Mouse (Mus musculus) cerebellum, postnatal 4 days (tissue): ENCODE measurements around the gene Adk.

Source experiments
- DNase-seq, 2 experiments: peaks; one replicate each; pipeline ENCODE4 v3.0.0; 2022; ENCODE audit warnings: low spot score in 2 of 2, mixed read lengths in 1 of 2

Gene Adk

DNA sequence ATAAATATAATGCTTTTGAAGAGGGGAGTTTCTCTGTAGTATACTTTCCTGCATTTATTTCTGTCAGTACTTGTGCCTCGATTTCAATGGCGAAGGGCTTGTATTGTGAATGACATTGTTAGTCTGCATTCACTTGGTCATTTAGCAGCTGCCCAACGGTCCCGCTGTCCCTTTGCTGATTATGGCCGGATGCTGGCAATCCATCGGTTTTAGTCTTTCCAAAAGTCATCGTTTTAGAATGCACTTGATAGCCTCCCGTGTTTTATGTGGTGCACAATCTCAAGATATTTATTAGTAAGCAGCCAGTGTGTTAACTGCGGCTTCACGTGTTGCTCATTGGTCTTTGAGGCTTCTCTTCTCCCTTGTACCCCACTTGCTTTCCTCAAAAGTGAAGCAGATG lies 113.3 kb downstream of the Adk start:
- DNase-seq, result no peak

DNA sequence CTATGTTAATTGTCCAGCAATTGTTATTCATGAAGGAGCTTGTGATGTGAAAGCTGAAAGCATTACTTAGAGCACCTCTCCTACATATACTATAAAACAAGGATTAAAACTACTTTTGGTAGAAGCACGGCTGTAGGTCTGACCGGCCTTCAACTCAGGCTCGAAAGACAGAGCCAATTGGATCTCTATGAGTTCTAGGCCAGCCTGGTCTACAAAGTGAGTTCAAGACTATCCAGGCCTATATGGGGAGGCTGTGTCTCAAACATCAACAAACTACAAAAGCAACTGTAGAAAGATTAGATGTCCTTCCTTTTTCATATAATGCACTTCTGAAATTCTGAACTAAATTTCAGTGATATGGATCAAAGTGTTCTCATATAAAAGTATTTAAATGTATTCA lies 113.7 kb downstream of the Adk start:
- no peak for DNase-seq

DNA sequence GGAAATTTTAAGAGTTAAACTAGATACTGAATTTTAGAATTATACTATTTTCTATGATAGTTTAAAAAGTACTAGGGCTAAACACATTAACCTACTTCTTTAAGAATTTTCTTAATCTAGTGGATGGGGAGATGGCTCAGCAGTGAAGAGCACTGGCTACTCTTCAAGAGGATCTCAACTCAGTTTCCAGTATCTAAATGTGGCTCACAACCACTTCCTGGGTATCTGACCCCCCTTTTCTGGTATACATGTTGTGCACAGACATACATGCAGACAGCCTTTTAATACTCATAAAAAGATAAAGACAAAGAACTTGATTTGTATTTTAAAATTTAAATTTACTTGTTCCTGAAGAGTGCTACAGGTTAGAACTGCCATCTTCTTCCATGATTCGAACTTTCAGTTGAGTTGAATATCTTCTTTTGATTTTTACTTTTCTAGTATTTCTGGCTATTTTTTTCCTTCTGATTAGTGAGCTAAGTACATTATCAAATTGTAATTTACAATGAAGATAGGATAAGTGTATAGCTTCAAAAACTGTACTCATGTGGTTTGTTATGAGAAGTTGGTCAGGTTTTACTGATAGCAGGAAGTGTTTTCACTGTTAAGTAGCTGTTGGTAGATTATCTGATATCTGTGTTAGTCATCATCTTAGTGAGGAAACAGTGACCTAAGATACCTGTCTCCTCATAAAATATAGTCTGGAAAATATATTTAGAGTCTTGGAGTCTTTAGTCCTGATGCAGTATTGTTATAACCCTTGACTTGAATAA lies 121.8 kb downstream of the Adk start:
- no peak for DNase-seq

DNA sequence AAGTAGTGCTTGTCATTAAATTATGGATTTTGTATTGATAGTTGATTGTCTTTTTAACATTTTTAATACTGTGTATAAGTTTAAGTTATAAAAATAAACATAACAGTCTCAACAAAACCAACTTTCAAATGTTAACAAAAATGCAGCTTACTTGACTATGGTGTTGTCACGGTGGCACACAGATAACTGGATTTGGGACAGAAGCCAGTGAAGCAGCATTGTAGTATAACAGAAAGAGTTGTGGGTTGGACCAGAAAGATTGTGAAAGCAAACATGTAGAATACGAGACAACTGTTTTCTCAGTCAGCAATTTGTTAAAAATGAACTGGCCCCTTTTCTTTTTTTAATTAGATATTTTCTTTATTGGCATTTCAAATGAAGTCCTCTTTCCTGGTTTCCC lies 122.4 kb downstream of the Adk start:
- DNase-seq, result no peak

DNA sequence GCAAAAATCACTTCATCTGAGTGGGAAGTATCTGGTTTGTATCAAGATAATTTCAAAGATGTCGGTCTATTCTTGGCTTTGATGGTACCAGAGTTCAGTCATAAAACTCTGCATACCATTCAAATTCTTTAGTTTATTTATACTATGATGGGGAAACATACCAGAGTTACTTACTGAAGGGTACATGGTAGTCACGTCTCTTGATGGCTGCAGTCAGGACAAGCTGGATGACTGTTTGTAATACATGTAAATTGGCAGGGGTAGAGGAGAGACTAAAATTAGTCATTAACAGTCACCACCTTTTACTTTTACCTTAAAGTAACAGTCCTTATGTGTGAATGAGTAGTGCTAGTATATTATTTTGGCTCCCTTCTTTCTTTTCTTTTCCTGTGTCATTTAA lies 125.4 kb downstream of the Adk start:
- no peak for DNase-seq

DNA sequence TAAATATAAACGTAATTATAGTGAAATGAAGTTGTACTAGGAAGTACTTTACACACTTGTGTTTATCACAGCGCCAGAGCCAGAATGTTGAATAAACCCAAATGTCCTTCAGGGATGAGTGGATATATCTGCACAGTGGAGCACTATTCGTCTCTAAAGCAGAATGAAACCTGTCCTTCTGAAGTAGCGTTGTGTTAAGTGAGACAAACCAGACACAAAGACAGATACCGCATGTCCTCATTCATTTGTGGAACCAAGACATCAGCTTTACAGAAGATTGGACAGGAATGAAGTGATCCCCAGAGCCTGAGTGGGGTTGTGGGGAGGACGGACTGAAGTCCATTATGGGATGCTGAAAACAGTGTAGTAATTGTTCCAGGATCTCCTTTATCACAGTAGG lies 126.0 kb downstream of the Adk start:
- DNase-seq, result no peak

DNA sequence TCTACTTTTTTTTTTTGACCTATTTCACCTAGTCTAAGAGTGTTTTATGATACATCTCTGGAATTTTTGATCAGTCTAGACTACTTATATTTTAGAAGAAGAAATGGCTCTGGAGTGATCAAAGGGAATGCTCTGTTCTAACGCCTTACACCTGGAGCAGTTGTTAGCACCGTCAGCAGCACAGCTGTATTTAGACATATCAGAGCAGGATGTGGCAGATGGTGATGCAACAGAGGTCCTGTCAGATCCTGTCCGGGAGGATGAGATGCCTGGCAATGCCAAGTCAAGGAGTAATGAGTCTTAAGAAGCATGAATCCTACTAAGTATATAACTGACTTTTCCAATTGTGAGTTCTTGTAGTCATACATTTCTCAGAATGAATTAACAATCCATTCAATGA lies 128.7 kb downstream of the Adk start:
- no peak for DNase-seq

DNA sequence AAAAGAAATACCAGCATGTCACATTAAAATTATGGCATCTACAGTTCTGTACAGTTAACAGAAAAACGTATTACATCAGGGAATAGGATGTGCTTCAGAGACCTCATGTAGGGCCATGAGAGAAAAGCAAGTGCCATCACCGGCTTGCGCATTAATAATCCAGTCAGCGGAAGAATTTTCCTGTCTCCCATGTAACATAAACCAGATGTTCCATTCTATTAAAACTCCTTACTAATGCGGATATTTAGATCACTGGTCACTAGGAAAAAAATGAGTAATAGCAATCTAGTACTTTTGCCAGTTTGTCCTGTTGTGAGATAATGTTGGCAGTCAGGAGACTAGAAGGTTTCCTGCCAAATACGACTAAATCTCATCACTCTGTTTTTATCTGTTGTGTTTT lies 139.6 kb downstream of the Adk start:
- no peak for DNase-seq

DNA sequence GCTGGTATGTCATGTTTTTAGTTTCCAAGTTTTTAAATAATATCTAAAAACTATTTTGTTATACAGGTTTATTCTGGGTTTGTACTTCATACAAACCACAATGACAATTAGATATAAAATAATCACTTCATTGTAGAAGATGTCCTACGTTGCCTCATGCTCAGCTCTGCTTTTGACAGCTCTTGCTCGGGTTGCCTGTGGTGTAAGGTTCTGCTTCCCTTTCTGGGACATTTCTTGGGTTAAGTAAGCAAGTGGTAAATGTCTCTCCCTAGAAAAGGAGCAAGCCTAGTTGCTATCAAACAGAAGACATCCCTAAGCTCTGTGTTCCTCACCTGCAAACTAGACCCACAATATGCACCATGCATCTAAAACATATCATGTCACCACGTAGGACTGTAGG lies 140.4 kb downstream of the Adk start:
- no peak for DNase-seq

DNA sequence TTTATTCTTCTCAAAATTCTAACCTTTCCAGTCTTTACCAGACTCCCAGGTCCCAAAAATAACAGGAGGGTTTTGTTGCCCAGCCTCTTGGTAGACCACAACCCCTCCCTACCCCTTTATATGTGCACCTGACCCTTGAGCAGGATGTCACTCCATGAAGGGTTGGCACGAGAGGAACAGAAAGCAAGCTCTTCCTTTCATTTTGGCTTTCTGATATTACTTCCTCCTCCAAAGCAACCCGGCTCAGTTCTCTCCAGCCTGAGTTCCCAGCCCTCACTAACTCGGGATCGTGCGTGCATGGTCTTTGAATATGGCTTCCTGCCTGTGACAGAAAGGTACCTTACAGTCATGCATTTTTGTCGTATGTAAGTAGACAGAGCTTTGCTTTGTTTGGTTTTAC lies 142.0 kb downstream of the Adk start:
- no peak for DNase-seq

DNA sequence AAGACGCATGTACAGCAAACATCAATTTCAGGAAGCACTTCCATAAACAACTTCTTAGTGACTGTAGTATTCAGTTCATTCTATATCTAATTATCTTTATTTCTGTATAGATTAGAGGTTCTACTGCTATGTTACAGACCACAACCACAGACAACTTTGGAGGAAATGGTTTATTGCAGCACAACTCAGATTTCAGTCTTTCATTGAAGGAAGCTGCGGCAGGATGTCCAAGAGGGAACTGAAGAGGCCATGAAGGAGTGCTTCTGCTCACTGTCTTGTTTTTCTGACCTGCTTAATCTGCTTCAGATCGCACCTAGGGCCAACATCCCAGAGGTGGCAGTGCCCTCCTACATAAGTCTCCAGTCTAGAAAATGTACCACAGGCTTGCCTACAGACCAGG lies 148.5 kb downstream of the Adk start:
- DNase-seq, result no peak

DNA sequence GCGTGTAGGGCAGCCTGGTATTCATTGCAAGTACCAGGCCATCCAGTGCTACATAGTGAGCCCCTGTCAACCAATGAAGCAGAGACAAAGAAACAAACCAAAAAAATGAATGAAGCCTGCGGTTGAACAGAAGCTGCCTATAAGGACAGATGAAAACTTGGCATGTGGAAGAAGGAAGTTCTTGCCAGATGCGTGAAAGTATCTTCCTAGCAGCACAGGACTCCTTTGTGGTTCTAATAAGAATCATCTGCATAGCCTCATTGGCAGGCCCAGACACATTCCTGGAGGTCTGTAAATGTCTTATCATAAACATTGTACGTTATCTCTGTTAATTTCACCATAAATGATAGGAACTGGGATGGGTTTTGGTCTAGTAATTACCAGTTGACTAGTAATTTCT lies 154.1 kb downstream of the Adk start:
- no peak for DNase-seq

DNA sequence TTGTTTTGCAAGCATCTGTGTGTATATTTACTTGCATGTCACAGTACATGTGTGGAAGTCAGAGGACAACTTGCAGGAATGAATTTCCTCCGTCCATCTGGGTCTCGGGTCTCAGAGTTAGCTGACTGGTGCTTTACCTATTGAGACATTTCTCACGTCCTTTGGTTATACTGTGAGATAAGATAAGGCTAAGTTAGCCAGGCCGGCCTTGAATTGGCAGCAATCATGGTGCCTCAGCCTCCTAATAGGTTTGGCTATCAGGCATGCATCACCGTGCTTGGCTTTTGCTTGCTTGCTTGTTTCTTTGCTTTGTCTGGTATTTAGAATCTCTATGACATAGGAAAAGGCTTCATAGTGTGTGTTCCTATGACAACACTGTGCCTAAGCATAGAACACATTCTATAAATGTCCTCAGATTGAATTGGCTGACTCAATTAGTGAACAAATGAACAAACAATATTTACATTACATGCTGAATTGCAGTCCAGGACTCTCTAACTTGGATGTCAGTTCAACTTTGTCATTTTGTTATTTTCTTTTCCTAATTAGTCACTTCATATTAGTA lies 169.3 kb downstream of the Adk start:
- DNase-seq, result no peak

DNA sequence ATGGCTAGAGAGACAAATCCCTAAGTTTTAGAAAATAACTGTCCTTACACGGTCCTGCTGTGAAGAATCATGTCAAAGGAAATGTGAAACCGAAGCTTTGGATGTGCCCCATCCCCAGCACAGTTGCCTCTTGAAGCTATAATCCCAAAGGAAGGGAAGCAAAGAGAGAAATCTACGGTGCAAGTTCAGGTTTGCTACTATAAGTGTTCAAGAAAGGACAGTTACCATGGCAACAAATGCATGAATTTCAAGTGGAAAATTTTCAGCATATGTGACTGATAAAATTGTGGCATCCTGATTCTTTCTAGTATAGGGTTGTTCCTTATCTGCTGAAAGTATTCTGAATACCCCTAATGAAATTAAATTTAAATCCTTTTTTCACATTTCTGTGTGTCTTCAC lies 169.8 kb downstream of the Adk start:
- DNase-seq, result no peak

DNA sequence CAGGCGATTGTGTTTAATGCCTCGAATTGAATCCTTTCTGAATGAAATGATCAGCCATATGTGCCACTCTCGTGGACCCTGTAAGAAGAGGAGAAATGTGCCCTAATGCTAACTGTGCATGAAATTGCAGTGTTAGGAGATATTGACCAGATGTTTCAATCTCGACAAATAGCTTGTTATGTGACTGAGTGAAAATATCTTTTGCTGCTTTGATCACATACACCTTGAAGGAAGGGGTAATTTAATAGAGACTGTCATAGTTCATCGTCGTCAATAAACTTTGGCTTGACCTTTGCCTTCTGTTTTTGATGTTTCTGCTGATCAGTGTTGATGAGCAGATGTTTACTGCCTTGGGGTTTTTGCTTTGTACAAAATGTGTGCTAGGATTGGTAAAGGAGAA lies 171.1 kb downstream of the Adk start:
- DNase-seq, result no peak

DNA sequence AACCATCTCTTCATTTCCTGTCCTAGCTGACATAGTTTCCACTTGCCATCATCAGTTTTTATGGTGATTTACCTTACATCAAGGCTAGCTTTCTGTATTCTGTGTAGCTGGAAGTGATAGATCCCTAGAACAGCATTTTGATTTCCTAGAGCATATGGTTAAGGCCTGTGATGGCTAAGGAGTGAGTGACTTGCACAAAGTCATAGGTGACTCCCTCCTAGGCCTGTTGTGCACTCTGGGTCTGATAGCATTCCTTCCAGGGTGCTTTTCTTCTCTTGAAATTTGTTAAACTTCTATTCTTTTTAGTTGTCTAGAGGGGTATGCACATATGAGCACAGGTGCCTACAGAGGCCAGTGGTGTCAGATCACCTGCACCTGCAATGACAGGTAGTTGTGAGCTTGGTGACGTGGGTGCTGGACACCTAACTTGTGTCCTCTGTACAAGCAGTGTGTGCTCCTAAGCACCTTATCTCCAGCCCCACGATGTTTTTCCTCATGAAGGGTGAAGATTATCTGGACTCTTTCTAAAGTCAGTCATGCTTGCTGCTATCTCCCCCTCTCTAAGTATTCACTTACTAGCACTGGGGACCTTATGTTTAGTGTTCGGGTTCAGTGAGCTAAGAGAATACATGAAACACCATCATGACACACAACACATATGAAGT lies 171.7 kb downstream of the Adk start:
- DNase-seq, result no peak

DNA sequence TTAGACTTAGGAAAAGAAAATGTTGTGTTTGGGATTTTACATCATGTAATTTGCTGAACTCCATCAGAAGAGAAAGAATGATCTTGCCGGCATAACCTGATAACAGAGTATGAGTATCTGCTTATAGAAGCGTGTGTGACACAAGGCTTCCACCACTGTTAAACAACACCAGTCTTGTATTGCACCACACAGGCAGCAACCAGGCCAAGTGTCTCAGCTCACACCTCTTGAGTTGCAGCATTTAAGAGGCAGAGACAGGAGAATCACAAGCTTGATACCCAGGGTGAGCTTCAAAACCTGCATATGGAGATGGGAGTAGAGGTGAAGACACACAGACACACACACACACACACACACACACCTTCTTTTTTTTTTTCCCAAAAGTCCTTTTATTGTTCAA lies 184.7 kb downstream of the Adk start:
- DNase-seq, result no peak

DNA sequence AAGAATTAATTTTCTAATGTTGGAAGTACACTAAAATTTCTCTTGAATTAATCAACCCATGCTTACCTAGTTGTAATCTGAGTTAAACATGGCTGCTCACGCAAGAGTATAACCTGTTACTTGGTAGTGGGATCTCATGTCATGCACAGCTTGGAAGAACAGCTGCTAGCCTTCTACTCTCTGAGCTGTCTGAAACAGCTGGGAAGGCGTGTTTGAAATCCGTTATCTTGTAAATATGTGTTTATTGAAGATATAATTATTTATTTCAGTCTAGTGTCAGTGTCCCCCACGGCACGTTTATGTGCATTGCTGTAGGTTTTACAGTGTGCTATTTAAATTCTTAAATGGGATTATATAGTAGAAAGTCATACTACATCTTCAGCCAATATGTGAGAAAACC lies 188.7 kb downstream of the Adk start:
- no peak for DNase-seq

DNA sequence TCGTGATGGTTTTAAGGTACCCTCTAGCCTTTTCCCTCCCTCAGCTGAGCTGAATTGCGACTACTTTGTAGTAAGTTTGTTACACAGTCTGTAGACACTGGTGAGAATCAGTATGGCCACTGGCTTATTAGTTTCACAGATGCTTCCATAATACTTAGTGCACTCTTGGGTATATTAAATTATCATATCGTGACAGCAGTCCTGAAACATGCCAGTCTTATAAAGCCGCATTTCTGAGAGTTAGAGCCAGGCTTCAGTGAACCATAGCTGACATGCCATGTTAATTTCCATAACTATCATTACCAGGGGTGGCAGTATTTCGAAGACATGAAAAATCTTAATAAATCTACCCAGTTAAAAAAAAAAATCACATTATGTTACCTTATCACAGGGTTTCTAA lies 199.0 kb downstream of the Adk start:
- no peak for DNase-seq

DNA sequence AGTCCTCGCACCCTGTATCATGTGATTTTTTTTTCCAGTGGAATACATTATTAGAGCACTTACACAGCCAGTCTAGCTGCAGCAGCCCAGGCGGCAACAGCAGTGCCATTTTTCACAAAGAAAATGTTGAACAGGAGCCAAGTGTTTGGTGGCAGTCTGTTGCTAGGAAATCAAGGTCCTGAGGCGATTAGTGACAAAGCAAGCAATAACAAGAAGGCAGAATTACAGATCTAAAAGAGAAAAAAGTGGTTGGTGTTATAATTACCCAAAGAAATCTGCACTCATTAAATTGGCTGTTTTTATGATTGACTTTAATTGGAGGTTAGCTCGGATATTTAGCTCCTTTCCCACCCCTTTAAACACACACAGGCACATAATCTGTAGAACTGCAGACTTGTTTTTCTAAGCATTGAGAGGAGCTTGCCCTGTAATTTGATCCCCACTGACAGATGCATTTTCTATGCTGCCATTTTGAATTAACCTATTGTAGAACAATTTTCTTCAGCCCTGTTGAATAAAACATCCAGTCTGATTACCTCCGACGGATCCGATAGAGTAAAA lies 200.0 kb downstream of the Adk start:
- DNase-seq, result peak in 1 of 2 experiments; percentile 60

DNA sequence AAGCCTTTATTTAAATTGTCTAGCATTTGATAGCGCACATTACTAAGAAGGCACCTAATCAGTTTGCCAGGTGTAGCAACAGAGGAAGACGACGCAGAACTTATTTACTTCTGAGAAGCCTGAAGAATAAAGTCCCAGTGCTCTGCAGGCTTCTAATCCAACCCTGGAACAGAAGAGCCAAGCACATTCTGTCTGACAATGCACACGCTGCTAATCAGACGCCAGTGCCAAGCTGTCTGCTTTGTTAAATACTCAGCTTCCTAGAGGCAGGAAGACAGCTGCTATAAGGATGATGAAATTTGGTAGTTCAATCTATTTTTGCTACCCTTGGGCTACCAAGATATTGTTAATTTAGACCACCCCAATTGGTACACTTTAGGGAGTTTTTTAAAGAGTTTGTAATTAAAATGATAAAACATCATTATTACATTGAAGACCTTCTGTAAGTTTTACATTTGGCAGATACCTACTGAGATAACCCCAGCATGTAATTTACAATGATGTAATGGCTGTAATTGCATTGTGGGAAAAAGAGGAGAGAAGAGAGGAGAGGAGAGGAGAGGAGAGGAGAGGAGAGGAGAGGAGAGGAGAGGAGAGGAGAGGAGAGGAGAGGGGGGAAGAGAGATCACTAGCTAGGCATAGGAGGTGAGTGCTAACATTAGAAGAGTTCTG lies 201.1 kb downstream of the Adk start:
- DNase-seq, result peak in 1 of 2 experiments; percentile 47

DNA sequence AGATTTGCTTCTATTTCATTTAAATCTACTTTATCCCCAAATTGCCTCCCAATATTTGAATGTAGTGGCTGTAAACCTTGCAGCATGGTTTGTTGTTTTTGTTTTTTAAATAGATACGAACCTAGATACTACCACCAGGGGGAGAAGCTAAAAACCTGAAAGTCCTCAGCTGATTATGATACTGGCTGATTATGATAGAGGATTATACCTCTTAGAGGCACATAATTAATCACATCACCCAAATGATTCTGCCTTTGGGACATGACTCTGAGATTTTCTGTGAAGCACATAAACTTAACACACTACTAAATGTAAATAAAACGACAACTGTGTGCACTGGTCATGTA lies 201.6 kb downstream of the Adk start:
- no peak for DNase-seq

DNA sequence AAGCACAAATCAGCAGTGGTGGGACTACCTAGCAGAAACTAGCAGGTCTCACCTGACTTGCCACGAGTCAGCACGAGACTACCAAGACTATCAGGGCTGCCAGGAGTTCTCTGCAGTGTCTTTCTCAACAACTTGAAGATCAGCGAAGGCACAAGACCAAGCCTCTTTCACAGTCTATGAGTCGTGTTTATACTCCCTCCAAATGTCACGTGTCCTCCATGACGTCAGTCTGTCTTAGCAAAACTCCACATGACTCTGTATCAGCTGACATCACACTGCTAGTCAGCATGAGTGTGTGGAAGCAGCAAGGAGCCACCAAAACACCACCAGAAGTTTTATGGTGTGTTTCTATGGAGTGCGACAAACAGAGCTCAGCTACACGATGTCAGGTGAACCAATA lies 215.9 kb downstream of the Adk start:
- no peak for DNase-seq
